Mouse (Mus musculus): ENCODE data around the gene Asb18. TPM values are rescaled to one million over a fixed set of nuclear protein-coding genes. Genes with fewer than 3 reads are reported as not detected.

Gene Asb18
- total RNA-seq, 2 experiments from 2014 or later = 19.9 to 22.6 TPM

DNA sequence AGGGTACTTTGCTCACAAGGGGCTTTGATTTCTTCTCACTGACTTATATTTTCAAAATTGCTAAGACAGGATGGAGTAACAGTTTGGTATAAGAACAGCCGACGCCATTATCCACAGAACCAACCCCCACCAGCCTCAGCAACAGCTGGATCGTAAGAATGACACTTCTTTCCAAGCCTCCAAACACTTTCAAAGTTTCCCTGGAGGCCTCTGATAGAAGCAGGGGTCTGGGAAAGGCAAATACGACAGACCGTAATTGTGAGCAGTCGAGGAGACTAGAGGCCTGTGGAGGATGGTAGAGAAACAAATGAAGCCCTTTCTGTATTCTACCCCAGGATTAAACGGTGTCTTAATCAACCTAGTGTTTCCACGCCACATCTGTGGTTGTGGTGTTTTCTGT lies 42.6 kb downstream of the Asb18 start:
- DNase-seq = no peak

DNA sequence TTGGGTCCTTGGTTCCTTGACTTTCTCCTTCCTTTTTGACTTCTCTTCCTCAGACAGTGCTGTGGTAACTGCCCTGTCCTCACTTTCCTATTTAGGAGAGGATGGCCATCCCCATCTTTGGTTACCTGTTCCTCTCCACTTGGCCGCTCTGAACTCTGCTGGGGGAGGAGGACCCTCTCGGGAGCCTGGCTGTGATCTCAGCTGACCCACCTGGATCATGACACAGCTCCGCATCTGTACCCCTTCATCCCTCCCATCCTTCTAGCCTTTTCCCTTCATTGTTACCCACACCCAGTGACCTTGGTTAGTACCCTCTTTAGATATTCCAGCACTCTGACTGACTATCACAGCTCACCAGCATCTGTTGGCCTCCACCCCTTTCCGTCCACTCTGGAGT lies 44.8 kb downstream of the Asb18 start:
- no peak for DNase-seq

DNA sequence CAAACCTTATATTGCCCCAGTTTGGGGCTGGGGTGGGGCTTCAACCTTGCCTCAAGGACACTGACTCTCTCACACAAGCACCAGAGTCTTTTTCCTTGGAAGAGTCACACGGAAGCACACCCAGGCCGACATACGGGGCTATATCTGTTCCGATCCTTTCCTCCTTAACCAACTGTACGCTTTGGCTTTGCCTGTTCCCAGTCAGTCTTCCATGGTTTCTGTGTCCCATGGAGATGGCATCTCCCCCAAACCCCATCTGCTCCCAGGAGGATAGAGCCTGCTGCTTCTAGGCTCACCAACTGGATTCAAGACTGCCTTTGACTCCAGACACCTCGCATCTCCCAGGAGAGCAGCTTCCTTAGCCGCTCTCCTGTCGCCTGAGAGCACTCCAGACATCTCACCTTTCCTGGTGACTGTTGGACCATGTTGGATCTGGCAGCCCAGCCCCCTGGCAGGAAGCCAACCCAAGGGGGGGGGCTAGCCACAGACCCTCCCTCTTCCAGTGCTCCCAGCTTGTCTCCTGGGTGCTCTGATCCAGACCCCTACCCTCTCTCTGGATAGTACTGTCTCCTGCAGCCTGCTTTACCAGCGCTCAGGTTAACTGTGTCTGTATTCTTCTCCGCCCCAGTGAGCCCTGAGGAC lies 45.3 kb downstream of the Asb18 start:
- no peak for DNase-seq

DNA sequence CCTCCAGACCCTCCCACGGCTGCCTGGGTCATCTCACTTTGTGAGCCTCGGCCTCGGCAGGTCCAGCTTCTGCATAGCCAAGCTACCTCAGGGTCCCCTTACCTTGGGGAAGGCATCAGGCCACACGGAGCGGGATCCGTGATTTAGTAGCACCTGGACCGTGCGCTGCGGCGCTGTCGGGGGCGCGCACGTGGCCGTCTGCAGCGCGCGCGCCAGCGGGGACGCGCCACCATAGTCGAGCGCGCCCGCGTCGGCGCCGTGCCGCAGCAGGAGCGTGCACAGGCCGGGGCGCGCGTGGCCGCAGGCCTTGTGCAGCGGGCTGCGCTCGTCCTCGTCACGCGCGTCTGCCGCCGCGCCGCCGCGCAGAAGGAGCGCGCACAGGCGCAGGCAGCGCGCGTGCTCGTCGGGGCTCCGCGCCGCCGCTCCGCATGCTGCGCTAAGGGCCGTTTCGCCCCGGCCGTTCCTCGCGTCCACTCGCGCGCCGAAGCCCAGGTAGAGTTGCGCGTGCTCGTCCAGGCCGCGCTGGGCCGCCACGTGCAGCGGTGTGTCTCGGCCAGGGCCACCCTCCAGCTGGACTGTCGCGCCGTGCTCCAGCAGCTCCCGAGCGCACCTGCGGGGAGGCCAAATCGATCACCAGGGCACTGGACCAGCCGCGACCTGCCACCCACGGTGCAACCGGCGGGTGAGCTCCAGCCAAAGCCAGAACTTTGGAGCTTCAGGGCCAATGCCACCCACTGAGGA lies 46.2 kb downstream of the Asb18 start:
- DNase-seq = no peak

DNA sequence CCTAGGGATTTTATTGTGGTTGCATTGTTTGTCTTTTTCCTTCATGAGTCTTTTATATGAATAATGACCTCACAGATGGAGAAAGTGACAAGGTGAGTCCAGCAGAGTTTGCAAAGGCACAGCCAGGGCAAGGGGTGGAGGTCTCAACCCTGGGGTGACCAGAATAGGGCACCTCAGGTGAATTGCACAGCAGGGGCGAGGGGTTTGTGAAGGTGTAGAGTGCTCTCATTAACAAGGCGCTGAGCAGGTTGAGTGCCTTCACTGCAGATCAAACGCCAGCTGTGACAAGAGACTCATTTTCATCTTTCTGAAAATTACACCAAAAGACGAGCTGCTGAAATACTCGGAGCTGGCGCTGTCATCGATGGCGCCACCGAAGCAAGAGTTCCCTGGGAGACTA lies 46.9 kb downstream of the Asb18 start:
- DNase-seq = no peak

DNA sequence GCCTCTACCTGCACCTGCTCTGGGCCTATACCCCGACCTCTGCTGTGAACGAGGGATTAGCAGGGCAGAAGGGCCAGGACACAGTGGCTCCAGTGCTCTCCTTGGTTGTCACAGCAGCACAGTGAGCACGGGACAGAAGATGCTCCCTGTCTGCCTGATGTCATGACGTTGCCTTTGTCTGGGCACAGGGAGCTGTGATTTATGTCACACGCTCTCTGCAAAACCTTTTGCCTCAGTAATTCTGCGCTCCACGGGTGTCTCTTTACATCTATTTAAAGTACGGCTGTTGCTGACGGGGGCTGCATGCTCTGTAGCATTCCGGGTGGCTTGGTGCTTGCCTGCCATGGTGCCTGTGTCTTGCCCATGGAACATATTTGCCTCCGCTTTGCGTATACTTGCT lies 50.0 kb downstream of the Asb18 start:
- DNase-seq = no peak

DNA sequence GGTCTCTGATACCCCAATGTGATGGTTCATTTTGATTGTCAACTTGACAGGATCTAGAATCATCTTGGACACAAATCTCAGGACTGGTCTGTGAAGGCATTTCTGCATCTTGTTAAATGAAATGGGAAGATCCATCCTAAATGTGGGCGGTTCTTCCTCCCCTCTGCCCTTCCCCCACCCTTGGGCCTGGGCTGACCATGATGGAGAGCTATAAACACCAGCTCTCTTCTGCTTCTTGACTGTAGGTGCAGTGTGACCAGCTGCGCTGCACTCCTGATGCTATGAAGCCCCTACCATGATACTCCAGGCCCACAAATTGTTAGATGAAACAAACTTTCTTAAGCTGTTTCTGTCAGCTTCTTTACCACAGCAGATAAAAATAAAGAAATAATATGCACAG lies 51.2 kb downstream of the Asb18 start:
- no peak for DNase-seq

DNA sequence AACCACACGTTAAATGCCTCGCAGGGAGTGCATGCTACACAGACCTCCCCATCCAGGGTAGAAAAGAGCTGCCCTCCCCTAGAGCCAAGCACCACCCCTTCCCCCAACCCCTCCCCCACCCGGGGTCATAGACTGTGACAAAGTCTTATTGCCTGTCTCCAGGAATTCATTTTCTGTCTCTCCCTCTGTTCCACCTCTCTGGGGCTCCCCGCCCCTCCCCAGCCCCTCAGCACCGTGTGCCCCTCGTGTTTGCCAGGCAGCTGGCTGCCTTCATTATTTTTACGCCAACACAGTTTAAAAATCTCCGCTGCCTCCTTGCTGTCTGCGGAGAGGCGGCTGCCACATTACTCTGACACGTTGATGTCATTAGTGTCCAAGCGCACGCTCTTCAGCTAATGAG lies 52.4 kb downstream of the Asb18 start:
- no peak for DNase-seq

DNA sequence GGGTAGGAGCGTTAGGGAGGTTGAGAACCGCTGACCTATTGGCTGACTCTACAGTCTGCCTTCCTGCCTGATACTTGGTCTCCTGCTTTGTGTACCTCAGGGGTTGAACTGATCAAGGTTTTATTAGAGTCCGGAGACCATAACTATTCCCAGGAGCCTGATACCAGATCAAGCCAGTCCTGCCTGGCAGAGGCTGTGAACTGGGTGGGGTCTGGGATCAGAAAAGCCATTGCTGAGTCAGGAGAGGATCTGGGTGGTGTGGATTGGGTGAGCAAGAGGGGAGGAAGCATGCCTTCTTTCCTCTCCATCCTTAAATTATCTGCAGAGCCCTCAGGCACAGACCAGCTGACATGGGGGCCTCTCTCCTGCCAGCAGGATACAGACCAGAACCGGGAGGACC lies 55.1 kb downstream of the Asb18 start:
- DNase-seq = no peak

DNA sequence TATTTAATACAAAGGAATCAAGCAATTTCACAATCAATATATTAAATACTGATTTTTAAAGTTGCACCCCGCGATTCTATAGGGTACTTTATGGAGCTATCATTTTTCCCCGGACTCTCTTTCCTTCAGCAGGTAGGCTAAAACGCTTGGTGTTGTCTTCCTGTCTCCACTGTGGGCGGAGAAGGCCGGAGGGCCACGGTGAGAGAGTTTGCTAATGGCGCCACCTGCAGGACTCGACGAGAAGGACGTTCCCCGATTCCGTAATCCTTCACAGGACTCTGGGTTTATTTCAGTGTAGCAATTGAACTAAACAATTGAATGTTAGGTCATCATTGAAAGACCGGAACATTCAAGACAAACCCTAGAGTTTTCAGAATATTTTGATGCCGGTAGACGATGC lies 71.3 kb downstream of the Asb18 start:
- no peak for DNase-seq

DNA sequence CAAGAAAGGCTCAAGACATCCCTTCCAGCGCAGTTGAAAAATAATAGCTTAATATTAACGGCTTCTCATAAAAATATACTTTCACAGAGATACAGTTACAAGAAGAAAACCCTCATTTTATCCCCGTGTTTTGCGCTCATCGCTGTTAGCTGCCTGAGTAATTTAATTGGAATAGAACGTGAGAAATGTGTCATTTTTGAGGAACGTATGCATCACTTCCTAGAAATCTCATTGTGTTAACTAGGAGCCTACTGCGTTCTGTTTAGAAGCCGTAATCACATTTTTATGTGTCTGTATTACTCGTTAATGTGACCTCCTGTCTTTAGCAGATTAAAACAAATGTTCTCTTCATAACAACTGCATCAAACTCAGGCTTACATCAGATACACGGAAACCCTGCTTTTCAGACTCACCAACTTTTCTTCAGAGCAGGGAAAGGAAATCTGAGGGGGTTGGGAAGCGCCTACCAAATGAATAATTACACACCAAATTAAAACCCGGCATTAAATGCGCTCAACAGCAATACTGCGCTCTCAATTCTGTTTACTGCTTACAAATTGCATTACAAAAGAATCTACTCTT lies 72.0 kb downstream of the Asb18 start:
- DNase-seq = no peak

DNA sequence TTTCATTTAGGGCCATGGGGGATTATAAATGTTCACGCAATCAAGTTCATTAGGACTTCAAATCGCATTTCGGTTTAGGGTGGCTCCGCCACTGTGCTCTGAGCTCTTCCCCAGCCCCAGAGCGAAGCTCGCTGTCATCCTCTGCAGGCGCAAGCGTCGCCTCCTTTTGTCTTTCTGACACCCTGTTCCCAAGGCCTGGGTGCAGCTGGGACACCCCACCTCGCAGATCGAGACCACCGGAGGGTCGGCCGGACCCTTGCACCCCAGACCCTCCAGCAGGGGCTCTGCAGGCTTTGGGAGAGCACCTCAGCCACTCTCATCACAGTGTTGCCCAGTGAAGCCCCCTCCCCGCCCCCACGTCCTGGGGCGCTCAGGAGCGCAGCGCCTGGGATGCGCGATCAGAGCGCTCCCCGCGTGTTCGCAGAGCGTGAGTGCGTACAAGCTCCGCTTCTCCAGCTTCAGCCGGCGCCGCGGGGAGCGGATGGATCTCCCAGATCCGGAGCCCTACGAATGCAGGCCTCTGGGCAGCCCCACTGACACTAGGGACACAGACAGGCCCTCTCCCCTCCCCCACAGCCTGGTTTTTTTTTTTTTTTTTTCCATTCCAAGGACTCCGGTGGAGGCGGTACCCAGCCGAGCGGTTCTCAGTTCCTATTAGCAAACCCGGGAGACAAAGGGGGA lies 72.6 kb downstream of the Asb18 start:
- DNase-seq = no peak

DNA sequence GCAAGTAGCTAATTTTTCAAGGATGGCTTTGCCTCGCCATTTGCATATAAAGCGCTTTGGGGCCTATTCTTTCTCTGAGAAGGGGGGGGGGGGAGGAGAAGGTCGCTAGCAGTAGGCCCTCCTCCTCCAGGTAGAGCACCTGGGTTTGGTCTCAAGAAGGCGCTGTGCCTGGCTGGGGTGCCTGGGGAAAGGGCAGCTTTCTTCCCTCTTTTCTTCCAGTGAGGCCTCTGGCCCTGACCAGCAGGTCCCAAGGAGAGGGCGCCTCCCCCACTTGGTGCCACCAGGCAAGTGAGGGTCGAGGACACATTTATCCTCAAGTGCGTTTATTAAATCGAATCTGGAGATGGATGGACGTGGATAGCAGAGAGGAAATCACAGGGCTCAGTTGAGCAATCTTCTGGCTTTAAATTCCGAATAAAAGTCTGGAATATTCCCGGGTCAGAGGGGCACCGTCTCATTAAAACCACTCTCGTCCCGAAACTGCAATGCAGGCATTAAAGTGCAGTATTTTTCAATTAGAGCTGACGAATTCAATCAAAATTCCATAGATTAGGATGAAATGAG lies 73.4 kb downstream of the Asb18 start:
- DNase-seq = no peak

DNA sequence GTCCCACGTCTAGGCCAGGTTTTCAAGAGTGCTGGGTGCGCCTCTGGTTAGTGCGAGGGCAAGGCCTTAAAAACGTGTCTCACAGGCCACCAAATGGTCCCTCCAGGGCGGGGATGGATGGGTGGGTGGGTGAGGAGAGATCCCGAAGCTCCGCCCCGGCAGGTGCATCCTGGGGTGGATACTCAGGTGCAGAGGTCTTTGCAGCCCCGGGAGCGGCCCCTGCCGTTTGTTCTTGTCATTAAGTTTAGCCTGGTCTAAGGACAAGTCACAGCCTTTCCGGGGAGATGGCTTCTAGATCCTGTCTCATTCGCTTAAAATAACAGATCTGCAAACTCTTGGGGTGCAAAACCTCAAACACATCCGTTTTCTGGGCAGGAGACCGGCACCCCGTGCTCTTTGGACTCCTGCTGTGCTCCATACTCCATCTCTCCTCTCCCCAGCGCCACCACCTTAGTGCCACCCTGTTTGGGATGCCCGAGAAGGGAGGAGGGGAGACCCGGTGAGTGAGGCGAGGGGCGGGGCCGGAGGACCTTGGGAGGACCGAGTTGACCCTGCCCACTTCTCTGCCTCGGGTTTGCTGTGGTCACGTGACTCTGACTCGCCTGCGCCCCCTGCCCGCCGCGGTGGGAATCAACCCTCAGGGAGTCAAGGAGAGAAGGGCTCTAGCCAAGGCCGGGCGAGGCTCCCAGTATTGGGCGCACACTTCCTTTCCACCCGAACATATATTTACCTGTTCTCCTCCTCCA lies 74.3 kb downstream of the Asb18 start:
- DNase-seq = peak; percentile 49

DNA sequence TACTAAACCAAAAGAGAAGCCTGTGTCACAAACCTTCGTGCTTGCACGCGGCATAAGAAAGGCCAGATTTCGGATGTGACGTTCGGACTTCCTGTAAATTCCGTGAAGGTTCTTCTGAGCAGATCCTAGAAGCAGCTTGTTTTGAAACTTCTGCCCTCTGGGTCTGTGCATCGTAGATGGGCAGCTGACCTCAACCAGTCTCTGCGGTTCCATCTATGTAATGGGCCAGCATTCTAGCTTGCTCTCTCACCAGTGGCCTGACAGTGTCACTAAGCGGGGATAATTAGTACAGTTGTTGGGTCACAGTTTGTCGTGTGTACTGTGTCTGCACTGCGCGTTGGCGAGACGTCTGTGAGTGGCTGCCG lies 74.9 kb downstream of the Asb18 start:
- DNase-seq = no peak

DNA sequence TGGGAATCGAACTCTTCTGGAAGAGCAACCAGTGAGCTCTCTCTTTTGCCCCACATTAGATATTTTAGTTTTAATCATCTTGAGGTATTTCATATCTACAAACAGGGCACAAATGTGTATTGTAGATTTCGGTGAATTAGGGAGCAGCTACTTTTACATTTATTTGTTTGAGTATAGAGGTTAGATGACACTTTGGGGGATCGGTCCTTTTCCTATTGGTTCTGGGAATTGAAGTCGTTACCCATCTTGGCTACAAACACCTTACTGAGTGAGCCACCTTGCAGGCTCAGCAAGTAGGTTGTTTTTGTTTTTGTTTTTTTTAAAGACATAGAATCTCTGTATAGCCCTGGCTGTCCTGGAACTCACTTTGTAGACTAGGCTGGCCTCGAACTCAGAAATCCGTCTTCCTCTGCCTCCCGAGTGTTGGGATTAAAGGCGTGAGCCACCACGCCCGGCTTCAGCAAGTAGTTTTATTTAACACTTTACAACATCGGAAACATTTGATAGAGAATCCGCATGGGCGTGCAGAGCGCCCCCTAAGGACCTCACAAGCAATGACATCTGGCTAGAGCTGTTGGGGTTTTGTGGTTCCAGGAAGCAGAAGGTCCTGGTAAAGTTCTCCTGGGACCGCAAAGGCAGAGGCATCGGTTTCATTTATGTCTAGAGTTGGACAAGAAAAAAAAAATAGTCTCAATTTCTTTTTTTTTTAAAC lies 75.4 kb downstream of the Asb18 start:
- no peak for DNase-seq

DNA sequence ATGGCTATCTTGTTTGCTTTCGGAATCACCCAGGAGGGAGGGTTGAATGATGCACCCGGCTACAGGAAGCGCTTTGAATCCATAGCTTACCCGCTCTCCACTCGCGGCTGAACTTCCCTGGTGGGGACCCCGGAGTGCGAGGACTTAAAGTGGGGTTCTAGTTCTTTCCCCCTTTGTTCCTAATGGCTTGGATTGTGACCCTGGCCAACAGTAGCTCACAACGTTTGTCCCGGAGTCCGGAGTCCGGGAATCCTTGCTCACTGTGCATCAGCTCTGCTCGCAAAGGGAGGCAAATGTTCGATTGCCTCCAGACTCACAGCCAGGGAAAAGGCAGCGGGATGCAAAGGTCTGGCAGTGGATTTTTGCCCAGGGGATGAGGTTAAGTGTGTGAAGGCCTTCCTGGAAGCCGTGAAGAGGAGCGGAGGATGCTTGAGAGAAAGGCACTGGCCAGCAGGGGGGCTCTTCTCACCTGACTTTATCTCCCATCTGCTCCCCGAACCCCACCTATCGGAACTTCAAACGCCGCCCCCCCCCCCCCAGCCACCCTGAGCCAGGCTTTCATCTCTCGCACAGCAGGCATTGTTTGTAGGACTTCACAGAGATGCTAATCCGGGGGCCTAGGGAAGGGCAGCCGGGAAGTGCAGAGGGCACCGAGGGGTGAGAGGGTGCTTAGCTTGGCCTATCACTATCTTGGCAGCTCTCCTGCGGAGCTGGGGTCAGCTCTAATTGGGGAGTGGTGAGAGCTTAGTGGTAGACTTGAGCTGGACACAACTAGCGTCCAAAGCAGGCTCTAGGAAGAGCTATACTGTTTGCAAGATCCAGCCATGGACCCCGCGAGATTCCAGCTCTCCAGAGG lies 78.7 kb downstream of the Asb18 start:
- no peak for DNase-seq

DNA sequence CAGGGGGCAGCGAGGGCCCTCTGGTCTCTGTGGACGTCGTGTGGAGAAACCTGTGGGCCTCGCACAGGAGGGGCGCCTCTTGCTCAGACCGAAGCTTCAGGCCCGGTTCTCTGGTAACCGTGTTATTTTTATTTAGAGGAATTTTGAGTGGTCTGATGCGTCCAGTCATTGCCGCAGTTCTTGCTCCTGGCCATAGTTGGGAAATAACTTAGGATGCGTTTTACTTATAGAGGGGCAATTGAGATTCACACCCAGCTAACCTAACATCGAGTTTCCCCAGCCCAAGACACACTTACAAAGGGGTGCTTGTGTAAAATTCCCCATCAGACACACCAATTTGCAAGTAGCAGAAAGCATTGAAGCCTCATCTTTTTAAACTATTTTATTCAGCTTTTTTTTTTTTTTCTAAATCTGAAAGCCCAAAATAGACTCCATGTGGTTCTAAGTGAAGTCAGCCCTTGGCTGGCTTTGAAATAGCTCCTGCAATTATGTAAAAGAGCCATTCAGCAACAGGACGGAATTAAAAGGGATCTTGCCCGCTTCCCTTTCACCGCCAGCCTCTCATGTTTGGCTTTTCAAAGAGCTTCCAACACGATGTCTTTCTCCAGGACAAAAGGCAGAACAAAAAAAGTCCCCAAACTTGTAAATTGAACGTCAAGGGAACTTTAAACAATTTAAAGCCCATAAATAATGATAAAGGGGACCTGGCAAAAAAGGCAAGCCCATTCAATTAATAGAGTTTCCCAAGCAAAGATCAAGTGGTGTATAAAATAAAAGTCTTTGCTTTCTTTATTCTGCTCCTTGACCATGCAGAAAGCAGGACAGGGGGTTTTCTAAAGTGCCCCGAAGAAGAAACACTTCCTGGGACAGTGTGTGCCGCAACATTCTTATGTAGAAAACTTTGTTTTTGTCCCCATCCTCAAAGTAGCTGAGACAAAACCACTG lies 79.9 kb downstream of the Asb18 start:
- DNase-seq = no peak

DNA sequence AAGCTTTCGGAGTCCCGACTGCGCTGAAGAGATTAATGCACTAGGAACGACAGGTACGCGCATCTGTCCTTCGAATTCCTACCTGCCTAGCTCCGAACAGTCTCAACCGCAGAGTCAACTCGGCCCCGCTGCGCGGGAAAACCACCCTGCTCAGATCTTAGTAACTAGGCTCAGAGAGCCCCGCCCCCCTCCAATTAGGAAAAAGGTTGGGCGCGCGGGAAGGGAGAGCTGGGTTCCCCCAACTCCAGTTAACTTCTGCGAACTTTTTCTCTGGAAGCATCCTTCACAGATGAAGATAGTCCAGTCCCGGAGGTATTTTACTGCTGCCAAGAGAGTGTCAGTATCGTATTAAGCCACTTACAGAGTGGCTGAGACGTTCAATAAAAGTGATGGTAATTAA lies 80.7 kb downstream of the Asb18 start:
- no peak for DNase-seq
